Mouse (Mus musculus): ENCODE data around the gene Sdr42e1. TPM values are rescaled to one million over a fixed set of nuclear protein-coding genes. Genes with fewer than 3 reads are reported as not detected.

The Sdr42e1 gene
- total and polyA plus RNA-seq, 3 experiments, result 2.3 to 4.1 (median 3.1) TPM

- Histone ChIP-seq H3K27me3 (replicated peaks) (no peaks in the 10 kb centered on the region), H3K27ac (ENCODE audit: insufficient read depth, low read depth) (no peak overlapping the region), H3K36me3 (replicated peaks in 1 of 2; ENCODE audit: control insufficient read depth in 1 of 2, insufficient read depth in 1 of 2, low read length in 1 of 2) (no peaks in the 10 kb centered on the region), H3K4me2 (ENCODE audit: insufficient read depth, low read depth, poor library complexity, severe bottlenecking) (no peak overlapping the region), H3K9ac (ENCODE audit: insufficient read depth, low read depth) (no peak overlapping the region), H3K79me2 (replicated peaks; ENCODE audit: control insufficient read depth, extremely low read depth, insufficient read depth, poor library complexity, severe bottlenecking) (no peaks in the 10 kb centered on the region), H3K4me3 (replicated peaks in 1 of 3; ENCODE audit: low read depth in 2 of 3, low read length in 2 of 3, poor library complexity in 1 of 3) (no peak overlapping the region), H3K4me1 (ENCODE audit: control insufficient read depth in 1 of 2, insufficient read depth in 2 of 2) (0 out of 4 replicates have a peak, but pooled peaks cover 0 to under 1% of the 10 kb centered on the region in 2 experiments), H3K9me3 (replicated peaks; ENCODE audit: low read length) (no peaks in the 10 kb centered on the region)
- in situ Hi-C loops (cut with MboI; ENCODE audit: low pct_ligation_motif_present, low pct_unique_long_range_greater_than_20kb, low sequenced_read_pairs), result no loop called here
- dilution Hi-C loops (cut with MboI; ENCODE audit: extremely low pct_ligation_motif_present, extremely low pct_unique_long_range_greater_than_20kb, low sequenced_read_pairs), result no loop called here
- TF ChIP-seq MAX (IDR thresholded peaks at IDR 0.05; ENCODE audit: low read length) (no peak), USF1 (IDR thresholded peaks at IDR 0.05; ENCODE audit: low read depth, low read length) (peak; percentile 18; the same call in 1 of the 2 replicates)
- DNase-seq (ENCODE audit: extremely low read depth), result no peak
Measured at GRCm38 (mm10) chr8:117678650-117679049, 5.2 kb upstream of the Sdr42e1 start.

GRCm38 (mm10) chr8:117677011-117677410 lies 3.5 kb upstream of the Sdr42e1 start:
- dilution Hi-C loops (cut with MboI; ENCODE audit: extremely low pct_ligation_motif_present, extremely low pct_unique_long_range_greater_than_20kb, low sequenced_read_pairs), result no loop called here
- H3K27ac ChIP-seq (ENCODE audit: insufficient read depth, low read depth), result no peak overlapping the region
- no peaks in the 10 kb centered on the region for H3K27me3 ChIP-seq (replicated peaks)
- no peak for DNase-seq (ENCODE audit: extremely low read depth)
- H3K4me3 ChIP-seq (replicated peaks in 1 of 3; ENCODE audit: low read depth in 2 of 3, low read length in 2 of 3, poor library complexity in 1 of 3), result no peak overlapping the region
- no peak overlapping the region for H3K4me2 ChIP-seq (ENCODE audit: insufficient read depth, low read depth, poor library complexity, severe bottlenecking)
- H3K9ac ChIP-seq (ENCODE audit: insufficient read depth, low read depth), result no peak overlapping the region
- in situ Hi-C loops (cut with MboI; ENCODE audit: low pct_ligation_motif_present, low pct_unique_long_range_greater_than_20kb, low sequenced_read_pairs), result no loop called here
- no peak for TF ChIP-seq MEF2A (IDR thresholded peaks at IDR 0.05; ENCODE audit: borderline replicate concordance, low read depth, low read length)
- no peak for TF ChIP-seq NELFE (IDR thresholded peaks at IDR 0.05; ENCODE audit: low read depth, low read length)
- no peak for TF ChIP-seq CHD1 (IDR thresholded peaks at IDR 0.05; ENCODE audit: low read depth, low read length)
- no peak for TF ChIP-seq UBTF (IDR thresholded peaks at IDR 0.05; ENCODE audit: low read depth, low read length)
- TF ChIP-seq MAFK (IDR thresholded peaks at IDR 0.05; ENCODE audit: insufficient replicate concordance, low read length), result no peak
- TF ChIP-seq RCOR1 (conservative IDR thresholded peaks at IDR 0.05; ENCODE audit: low read depth, low read length), result no peak
- no peak for TF ChIP-seq KAT2A (IDR thresholded peaks at IDR 0.05; ENCODE audit: insufficient replicate concordance, low read length)
- no peak for TF ChIP-seq HCFC1 (IDR thresholded peaks at IDR 0.05; ENCODE audit: low read depth, low read length)
- no peak for TF ChIP-seq CTCF (conservative IDR thresholded peaks at IDR 0.05 in 1 of 2, IDR thresholded peaks at IDR 0.05 in 1 of 2; ENCODE audit: low read depth in 2 of 2, low read length in 2 of 2)
- TF ChIP-seq ELF1 (IDR thresholded peaks at IDR 0.05; ENCODE audit: low read depth, low read length), result no peak
- no peak for TF ChIP-seq PAX5 (IDR thresholded peaks at IDR 0.05; ENCODE audit: low read length)
- no peak for TF ChIP-seq ZNF384 (IDR thresholded peaks at IDR 0.05; ENCODE audit: low read depth, low read length)
- TF ChIP-seq POLR2A (IDR thresholded peaks at IDR 0.05; ENCODE audit: low read depth, low read length), result no peak
- no peak for TF ChIP-seq USF1 (IDR thresholded peaks at IDR 0.05; ENCODE audit: low read depth, low read length)
- TF ChIP-seq TBP (conservative IDR thresholded peaks at IDR 0.05; ENCODE audit: low read depth, low read length), result no peak
- no peaks in the 10 kb centered on the region for H3K9me3 ChIP-seq (replicated peaks; ENCODE audit: low read length)
- peaks cover 6 to 11% of the 10 kb centered on the region in 2 experiments; a peak in 3 of 4 replicates for H3K4me1 ChIP-seq (ENCODE audit: control insufficient read depth in 1 of 2, insufficient read depth in 2 of 2)
- no peaks in the 10 kb centered on the region for H3K36me3 ChIP-seq (replicated peaks in 1 of 2; ENCODE audit: control insufficient read depth in 1 of 2, insufficient read depth in 1 of 2, low read length in 1 of 2)
- H3K79me2 ChIP-seq (replicated peaks; ENCODE audit: control insufficient read depth, extremely low read depth, insufficient read depth, poor library complexity, severe bottlenecking), result no peaks in the 10 kb centered on the region

All from CH12.LX (cell line).